Mouse (Mus musculus) ES-Bruce4 (cell line): Measurements from ENCODE around the gene Afdn.
"Not testable (repeated sequence)": the region's sequence is repeated elsewhere in the genome, so short reads cannot be mapped to it uniquely, and the experiment has no call there.

ENCODE experiments used
- CTCF ChIP-seq: IDR thresholded peaks from one replicate; pipeline ENCODE4 v1.8.1; 2011; ENCODE audit warnings: low read depth, low read length
- EP300 ChIP-seq: IDR thresholded peaks from 2 replicates; pipeline ENCODE4 v1.6.1; 2011; ENCODE audit warnings: low read depth, low read length; ENCODE audit not compliant: insufficient read depth
- POLR2A ChIP-seq: IDR thresholded peaks from one replicate; pipeline ENCODE4 v1.8.1; 2011; ENCODE audit warnings: low read length; ENCODE audit not compliant: insufficient read depth

DNA sequence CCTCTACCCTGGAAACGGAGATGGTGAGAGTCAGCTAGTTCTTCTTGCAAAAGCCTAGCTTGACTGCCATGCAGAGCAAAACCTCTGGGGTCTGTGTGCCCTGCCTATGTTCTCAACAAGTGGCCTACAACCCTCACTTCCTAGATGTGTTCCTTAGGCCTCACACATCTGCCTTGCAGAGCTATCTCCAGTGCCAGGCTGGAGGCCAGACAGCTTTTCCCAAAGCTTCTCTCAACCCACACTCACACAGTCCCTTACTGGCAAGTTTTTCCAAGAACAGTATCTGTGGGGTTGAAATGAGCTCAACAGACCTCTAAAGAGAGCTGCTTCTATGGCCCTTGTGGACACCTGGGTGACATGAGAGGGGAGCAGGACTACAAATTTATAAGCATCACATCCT lies 191.2 kb downstream of the Afdn start:
- TF ChIP-seq CTCF, POLR2A, EP300: not testable (repeated sequence)
